Mouse (Mus musculus) 3T3-L1 (cell line): Measurements from ENCODE around the gene Batf3.

Experiments used
- DNase-seq: peaks from one replicate; pipeline ENCODE4 v3.0.0-alpha.2; 2015; ENCODE audit warnings: low read depth, low spot score

Gene Batf3

GRCm38 (mm10) chr1:191086304-191086878 lies 11.3 kb upstream of the Batf3 start:
- no peak for DNase-seq

- no peak for DNase-seq
Observed at GRCm38 (mm10) chr1:191086960-191087359, 10.7 kb upstream of the Batf3 start.

GRCm38 (mm10) chr1:191087955-191088354 lies 9.7 kb upstream of the Batf3 start:
- no peak for DNase-seq

GRCm38 (mm10) chr1:191089355-191089754 lies 8.3 kb upstream of the Batf3 start:
- no peak for DNase-seq

GRCm38 (mm10) chr1:191092050-191092449 lies 5.6 kb upstream of the Batf3 start:
- DNase-seq = no peak

GRCm38 (mm10) chr1:191093578-191093977 lies 4.1 kb upstream of the Batf3 start:
- DNase-seq = no peak

GRCm38 (mm10) chr1:191095019-191095418 lies 2.6 kb upstream of the Batf3 start:
- peak; percentile 50 for DNase-seq

- DNase-seq = peak; percentile 31
Observed at GRCm38 (mm10) chr1:191096871-191097681, 571 bp upstream of the Batf3 start.

GRCm38 (mm10) chr1:191099114-191099513 lies 1.5 kb downstream of the Batf3 start:
- no peak for DNase-seq

- DNase-seq = no peak
Observed at GRCm38 (mm10) chr1:191099772-191100291, 2.2 kb downstream of the Batf3 start.

- peak; percentile 46 for DNase-seq
Observed at GRCm38 (mm10) chr1:191102730-191103370, 5.2 kb downstream of the Batf3 start.

- no peak for DNase-seq
Observed at GRCm38 (mm10) chr1:191105246-191105645, 7.6 kb downstream of the Batf3 start.

GRCm38 (mm10) chr1:191107306-191107705 lies 9.7 kb downstream of the Batf3 start:
- no peak for DNase-seq

GRCm38 (mm10) chr1:191109907-191110306 lies 12.3 kb downstream of the Batf3 start:
- no peak for DNase-seq

- no peak for DNase-seq
Observed at GRCm38 (mm10) chr1:191111146-191111545, 13.5 kb downstream of the Batf3 start.

GRCm38 (mm10) chr1:191114868-191115267 lies 17.2 kb downstream of the Batf3 start:
- no peak for DNase-seq

GRCm38 (mm10) chr1:191115514-191116238 lies 18.0 kb downstream of the Batf3 start:
- DNase-seq = no peak

- DNase-seq = no peak
Observed at GRCm38 (mm10) chr1:191122744-191123143, 25.1 kb downstream of the Batf3 start.

GRCm38 (mm10) chr1:191123696-191124095 lies 26.0 kb downstream of the Batf3 start:
- DNase-seq = peak; percentile 82

GRCm38 (mm10) chr1:191124288-191124687 lies 26.6 kb downstream of the Batf3 start:
- DNase-seq = peak; percentile 46

GRCm38 (mm10) chr1:191125811-191126638 lies 28.4 kb downstream of the Batf3 start:
- peak; percentile 51 for DNase-seq
